Mouse (Mus musculus): ENCODE measurements around the gene Pgm2l1.
A peak's percentile ranks its signal among the peaks of the same experiment; 100 is the strongest.

Pgm2l1 gene

DNA sequence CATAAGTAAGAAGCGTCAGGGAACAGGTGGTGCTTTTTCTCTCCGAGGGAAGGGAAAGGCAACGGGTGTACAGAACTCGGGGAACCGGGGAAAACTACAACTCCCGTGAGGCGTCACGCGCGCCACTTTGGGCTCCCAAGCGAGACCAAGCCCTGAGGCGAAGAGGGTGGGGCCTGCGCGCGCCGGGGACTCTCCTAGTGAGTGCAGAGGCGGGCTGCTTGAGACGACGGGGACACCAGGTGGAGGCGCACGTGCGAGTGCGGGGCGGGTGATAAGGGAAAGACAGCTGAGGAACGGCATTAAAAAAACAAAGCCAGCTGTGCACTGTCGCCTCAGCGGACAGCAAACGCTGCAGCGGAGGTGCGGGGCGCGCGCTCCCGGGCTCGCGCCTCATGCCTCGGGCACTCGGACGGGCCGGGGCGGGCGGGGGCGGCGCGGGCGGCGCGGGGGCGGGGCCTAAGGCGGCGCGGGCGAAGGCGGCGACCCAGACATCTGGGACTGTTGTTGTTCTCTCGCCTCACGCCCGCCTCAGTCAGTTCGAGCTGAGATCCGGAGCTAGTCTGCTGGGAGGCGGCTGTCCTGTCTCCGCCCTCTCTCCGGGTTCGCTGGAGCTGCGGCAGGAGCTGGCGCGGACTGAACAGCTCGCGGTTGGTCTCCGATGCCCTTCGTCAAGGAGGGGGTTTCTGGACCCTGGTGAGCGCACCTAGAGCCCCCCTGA, at the start of gene Pgm2l1:
Gene Pgm2l1, plus strand, starts transcription at position 237 of the 718 bp plus-strand sequence.
- DNase-seq, result peak; percentile 98

DNA sequence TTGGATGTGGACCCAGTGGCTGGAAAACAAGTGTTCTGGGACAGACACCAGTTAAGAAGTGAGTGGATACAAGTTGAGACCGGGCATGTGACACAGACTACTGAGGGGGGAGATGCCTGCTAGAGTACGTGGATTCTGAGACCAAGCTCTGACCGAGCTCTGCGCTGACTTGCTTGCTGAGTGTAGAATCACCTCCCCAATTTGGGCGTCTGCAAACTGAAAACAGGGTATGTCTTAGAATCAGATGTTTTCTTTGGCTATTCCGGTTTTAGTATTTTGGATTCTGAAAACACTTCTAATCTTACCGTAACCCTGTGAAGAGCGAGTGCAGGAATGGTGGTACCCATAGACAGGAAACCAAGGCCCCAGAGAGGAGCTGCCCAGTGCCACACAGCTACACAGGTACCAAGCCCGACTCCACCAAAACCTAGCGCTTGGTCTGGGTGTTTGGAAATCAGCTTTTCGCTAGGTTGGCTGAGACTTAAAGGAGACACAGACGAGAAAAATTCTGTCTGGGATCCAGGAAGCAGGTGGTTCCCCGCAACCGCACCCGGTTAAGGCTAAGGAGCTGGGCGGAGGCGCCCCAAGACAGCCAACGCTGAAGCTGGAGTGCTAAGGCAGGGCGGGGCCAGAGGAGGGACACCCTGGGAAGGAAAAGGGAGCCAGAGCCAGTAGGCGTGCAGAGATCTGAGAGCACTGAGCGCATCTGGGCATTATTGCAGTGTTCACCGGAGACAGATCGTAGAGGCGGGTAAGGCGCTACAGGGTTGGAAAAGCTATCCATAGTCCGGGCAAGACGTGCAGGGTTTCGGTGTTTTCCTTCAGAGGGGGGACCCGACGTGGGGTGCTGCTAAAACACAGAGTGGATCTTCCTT, 48.9 kb upstream of the Pgm2l1 start:
- DNase-seq, result peak; percentile 72

DNA sequence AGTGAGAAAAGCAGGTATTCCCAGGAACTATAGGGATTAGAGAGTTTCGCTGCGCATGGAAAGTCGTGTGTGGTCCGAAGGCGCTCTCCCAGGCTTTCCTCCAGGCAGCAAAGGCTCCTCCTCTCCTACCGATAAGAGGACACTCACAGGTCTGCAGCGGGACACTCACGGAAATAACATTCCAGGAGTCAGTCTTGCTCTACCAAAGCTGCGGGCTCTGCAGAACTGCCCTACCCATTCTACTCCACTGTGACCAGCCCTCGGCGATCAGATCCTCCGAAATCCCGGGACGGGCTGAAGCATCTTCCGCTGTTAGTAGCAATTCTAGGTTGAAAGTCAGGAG, 48.3 kb upstream of the Pgm2l1 start:
- no peak for DNase-seq

DNA sequence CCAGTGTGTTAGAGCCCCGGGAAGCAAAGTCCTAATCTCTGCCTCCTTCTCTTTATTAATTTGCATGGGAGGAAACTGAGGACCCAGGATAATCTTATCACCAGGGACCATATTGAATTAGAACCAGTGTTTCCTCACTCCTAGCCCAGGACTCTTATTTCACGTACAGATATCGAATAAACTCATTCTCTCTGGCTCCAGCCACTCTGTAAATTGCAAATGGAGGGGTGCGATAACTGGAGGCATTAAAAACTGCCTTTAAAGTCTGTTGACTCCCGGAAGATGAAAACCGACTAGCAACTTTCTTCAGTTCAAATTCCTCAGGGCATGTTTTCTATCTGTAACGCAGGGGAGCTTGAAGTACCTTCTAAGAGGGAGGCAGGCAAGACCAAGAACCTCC, 47.8 kb upstream of the Pgm2l1 start:
- no peak for DNase-seq

DNA sequence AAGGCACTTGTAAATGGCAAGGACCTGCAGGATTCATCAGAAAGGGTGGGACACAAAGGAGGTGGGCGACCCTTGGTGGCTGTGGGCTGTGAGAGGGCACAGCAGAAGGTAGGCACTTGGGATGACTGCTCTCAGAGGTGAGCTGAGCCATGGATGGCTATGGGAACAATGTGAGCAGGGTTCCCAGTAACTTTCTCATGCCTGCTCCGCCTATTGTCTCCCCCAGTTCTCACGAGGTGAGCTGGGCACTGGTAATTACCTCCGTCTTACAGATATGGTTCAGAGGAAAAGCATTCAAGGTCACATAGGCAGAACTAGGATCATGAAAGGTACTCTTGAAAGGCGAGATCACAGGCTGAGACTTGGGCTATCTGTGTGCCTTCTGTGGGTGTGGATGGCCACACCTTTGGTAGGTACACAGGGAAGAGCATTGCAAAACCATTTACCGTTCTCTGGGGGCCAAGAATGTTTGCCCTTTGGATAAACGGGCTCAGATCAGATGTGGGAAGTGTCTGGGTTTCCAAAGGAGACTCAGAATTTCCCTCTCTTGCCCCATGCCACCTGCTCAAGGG, 47.3 kb upstream of the Pgm2l1 start:
- no peak for DNase-seq

DNA sequence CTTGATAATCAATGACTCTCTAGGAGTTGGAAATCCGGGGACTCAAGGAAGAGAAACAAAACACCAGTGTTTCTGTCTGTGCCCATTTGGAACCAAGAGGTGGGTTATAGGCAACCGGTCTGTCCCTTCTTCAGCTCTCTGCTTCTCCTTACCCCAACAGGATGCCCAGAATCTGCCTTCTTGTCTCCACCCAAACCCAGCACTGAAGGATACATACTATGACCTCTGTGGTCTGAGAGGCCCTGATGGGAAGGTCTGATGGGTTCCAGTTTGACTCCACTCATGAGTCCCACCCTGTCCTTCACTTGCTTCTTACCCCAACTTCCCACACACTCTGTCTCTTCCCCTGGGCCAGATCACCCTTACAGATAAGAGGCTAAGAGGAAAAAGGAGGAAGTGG, 46.0 kb upstream of the Pgm2l1 start:
- no peak for DNase-seq

DNA sequence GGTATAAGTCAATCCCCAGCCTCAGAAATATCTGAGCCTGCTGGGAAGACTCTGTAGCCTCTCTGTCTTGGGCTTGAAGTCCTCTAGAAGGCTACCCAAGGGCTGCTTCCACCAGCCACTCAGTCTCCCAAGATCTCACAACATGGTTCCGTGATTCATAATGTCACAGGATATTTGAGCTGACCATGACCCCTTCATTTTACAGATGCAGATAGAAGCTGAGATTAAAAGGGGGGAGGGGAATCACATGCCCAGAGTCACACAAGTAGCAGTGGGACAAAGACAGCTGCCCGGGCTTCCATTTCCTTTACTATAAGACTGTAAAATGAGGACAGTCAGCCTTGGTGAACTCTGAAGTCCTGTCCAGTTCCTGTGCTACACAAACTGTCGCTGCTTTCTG, 45.6 kb upstream of the Pgm2l1 start:
- DNase-seq, result no peak

DNA sequence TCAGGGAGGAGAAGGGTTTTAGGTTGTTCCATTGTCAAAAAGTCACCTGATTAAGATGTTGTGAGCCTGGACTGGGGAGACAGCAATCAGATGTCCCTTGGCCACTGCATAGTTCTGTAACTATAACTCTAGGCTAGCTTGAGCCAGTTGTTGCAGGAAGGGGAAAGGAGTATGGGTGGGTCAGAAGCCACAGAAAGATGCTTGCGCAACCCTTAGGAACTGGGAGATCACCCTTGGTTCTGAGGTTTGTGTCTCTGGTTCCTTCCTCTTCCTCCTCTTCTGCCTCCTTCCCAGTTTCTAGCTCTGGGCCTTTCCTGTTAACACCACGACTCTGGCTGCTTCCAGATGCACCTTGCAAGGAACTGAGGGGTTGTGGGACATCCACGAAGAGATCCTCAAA, 44.8 kb upstream of the Pgm2l1 start:
- DNase-seq, result no peak

DNA sequence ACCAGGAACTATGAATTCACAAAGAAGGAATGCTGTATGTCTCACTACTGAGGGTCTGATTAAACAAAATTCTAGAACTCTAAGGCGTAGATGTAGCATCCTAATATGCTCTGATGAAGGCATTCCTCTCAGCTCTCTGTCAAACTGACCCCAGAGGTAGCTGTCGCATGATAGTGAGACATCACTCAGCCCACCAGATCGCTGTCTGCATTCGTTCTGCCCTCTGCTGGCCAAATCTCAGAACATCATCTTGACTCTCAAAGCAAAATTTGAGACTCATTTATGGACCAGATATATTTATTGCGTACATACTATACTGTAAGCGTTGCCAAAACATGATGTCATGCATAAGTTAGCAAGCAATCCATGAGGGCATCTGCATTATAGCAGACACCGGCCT, 39.6 kb upstream of the Pgm2l1 start:
- DNase-seq, result peak; percentile 31

DNA sequence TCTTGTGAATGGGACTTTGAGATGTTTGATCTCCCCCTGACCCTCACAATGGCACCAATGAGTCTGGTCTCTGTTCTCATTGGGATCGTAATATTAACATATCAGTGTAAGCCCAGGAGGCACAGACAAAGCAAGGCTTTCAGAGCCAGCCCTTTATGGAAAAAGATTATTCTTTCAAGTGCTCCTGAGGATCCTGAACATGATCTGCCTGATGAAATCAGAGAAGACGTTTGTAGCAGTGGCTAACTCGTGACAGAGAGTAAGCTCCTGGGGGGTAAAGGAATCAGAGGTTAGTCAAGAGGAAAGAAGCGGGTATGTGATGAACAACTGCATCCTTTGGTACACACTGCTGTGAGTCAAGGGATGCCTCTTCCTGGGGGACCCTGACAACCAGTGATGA, 37.0 kb upstream of the Pgm2l1 start:
- DNase-seq, result no peak

DNA sequence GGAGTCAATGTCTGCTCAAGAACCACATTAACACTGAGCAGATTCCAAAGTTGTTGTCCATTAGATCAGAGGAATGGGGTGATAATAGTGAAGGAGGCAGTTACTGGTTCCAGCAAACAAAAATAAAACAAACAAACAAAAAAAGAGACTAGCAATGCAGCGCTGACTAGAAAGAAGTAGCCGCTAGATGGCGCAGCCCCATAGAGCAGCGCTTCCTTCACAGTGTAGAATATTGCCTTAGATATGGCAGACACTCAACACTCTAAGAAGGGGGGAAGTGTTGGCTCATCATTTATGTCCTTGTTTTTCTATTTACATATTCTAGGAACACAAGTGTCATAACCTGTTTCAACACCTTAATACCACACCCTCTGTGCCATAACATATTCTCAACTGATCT, 36.4 kb upstream of the Pgm2l1 start:
- DNase-seq, result peak; percentile 66

DNA sequence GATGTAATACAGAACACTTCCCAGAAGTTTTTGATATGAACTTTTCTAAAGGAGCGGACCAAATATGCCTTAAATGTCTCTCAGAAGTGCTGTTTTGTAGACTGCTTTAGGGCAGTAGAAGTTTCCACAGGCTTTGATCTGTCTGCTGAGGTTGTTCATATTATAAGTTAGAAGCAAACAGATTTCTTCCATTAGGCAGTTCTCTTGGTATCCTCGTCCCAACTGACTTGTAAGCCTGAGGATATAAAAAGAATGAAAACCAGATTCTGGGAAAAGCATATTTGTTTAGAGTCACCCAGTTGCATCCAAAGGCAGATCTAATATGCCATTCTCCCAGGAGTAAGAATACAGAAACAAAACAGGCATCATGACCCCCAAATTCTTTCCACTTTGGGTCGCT, 26.0 kb upstream of the Pgm2l1 start:
- no peak for DNase-seq

DNA sequence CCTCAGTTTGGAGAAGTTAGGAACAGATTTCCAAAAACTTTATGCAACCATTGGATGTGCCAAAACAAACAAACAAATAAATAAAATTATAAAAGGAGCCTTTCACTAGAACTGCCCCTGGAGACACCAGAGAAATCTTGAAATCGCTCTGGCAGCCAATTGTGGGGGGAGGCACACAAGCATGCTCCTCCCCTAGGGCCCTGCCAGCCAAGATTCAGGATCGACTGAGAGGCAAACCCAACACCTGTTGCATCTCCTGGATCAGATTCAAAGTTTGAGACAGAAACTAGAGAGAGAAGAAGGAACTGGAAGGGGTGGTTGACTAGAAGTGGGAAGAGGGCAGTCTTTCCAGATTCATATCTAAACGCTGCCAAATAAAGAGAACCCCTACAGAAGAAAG, 23.6 kb upstream of the Pgm2l1 start:
- no peak for DNase-seq

DNA sequence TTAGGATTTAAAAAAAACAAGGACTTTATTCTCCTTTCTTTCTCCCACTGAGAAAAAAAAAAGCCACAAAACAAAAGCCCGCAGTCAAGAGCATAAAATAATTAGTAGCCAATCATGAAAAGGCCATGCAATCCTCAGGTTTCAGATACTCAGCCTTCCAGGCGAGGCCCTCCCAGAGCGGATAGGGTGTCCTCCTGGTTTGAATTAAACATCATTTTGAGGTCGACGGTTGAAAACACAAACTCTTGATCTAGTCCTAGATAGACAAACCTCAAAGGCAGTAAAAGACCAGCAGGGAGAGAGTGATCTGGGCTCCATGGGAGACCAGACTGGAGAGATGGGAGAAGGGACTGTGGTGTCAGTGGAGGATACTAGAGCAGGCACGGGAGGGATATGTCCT, 22.3 kb upstream of the Pgm2l1 start:
- DNase-seq, result no peak

DNA sequence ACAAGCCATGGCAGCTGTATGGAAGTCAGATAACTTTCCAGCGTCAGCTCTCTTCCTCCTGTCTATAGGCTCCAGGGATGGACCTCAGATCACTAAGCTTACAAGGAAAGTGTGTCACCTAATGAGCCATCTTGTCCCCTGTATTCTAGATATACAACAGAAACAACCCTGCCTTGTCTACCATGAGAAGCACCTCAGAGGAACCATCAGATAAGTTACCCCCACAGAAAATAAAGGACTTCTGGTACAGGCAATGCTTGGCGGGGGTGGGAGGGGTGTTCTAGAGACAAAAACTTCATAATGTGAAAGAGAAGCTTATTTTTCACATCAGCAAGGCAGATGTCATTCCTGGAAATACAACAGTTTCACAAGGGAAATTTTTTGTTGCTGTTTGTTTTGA, 21.1 kb upstream of the Pgm2l1 start:
- DNase-seq, result no peak

DNA sequence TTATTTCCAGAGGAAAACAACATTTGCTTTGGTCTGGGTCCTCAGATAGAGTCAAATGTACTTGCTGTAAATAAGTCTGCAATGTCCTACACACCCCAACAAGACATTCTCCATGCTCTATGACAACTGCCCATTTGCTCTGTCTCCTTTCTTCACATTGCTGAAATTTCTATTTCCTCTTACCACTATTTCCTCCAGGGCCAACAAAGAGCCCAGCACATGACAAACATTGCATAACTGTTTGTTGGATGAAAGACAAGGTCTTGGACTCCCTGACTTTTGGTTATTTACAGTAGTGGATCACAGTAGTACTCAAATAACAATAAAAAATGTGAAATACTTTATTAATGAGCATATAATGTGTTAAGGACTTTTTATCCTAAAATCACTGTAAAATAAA, 19.3 kb upstream of the Pgm2l1 start:
- no peak for DNase-seq

DNA sequence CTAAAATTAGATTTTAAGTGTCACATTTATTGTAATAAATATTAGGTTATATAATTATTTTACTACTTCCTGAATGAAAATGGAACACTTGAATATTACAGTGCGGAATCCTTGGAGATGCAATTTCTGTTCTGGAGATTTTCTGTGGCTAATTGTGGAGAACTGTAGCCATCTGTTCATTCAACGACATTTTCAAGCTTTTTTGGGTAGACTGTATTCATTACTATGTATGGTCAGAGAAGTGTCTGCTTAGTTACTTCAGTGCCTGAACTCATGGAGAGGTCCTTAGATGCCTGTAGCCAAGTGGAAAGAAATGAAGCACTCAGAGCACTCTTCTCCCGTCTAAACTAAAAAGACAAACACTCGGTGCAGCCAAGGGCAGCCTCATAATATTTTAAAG, 12.9 kb upstream of the Pgm2l1 start:
- DNase-seq, result no peak

DNA sequence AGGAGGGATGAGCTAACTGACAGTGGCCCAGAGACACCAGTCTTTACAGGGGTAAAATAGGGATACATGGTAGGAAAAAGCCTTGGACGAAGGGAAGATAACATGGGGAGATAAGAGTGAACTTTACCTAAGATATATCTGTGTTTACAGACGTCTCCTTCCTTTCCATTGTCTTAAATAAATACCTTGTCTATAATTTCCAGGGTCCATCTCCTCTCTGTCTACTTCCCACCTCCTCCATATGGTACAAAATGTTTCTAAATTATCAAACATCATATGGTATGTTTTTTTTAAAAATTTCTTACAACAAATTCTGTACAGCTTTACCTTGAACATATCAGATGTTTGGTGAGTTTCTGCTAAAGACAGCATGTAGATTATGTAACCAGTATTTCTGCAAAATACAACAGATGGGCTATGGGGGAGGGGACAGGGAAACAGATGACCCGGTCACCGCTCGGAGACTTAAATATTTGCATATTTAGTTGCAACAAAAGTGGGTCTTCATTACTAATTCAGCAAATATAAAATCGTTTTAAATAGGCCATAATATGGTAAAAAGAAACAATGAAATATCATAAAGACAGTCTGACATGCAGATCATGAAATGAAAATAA, 12.0 kb upstream of the Pgm2l1 start:
- no peak for DNase-seq

DNA sequence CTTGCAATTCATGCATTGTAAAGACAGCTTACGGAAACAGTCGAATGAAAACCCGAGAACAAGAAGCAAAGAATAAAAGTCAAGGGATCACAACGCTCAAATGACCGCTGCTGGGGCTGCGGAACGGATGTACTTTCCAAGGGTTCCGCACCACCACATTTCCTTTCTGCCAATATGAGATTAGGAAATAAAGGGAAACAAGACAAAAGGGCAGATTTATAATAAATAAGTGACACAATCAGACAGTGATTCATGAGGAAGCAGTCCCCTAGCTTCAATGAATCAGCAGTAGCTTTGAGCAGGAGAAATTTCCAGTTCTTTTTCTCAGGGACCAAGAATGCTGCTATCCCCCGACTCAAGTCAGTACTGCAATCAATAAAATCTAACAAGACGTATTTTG, 11.2 kb upstream of the Pgm2l1 start:
- no peak for DNase-seq

DNA sequence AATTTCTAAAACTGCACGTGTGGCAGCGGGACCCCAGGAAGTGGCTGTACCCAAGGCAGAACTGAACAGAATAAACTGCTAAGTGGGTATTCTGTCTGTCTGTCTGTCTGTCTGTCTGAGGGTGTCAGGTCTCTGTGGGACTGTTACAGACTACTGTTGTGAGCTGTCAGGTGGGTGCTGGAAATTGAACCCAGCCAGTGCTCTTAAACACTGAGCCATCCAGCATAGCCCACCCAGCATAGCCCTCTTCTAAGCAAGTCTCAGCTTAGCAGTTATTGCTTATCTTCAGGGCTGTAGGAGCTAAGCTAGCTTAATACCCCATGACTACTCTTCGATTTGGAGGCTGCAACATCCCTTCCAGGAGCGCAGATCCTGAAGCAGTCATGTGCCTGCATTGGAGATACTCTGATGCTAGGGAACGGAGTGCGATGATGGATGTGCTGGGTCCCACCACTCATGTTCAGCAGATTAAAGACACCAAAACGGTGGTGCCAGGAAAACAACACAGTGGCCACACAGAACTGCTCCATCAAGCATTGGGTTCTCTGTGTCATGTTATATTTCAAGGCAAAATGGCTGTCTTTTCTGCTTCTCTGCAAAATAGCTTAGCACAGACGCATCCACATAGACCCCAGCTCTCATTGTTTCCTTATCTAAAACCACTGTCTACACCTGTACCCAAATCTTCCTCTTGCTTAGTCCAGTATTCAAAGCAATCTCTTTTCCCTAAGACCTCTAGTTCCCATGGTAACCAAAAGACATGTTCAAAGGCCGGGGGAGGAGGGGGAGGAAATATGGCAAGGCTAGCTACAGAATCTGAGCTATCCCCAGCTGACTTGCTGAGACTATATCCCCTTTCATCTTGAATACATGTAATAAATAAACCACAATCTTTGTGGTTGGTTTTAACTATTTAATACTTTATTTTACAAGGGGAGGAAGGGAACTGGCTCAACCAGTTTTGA, 10.3 kb upstream of the Pgm2l1 start:
- no peak for DNase-seq

DNA sequence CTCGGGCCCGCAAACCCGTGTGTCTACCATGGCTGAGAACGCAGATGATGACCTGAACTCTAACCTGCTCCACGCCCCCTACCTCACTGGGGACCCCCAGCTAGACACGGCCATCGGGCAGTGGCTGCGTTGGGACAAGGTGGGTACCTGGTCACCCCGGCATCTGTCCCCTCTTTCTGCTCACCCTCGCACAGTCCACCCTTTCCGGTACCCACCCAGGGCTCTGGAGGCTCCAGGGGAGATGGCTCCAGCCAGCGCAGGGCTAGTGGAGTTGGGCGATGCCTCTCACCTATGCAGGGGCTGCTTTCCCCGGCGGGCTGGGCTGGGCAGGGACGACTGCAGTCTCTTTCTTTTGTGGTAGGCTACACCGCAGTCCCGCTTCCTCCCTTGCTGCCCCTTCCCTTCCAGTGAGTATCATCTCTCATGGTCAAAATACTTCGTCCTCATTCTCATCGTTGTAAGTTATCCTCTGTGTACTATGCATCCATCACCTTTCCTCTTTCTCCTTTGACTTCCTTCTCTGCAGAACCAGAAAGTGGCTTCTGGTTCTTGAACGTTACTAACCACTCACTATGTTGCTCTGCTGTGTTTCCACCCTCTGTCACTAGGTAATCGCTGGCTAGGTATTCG, 817 bp downstream of the Pgm2l1 start:
- DNase-seq, result peak; percentile 67

DNA sequence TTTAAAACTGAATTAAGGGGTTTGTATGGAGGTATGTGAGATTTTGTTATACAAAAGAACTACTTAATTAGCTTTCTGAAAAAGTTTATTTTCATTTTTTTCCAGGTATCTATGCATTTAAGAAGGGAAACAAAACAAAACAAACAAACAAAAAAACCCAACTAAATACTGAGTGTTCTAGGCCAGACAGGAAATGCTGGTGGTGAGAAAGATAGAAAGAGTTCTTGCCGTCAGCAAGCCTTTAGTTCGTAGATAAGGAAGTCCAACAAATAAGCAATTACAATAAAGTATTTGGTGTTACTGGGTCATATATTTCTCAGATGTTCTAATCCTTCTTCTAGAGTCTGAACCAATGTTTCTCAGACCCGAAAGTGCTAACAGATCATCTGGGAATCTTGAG, 1.8 kb downstream of the Pgm2l1 start:
- DNase-seq, result no peak
